Mouse (Mus musculus): ENCODE results near the gene Rab40c. TPM values are rescaled to one million over a fixed set of nuclear protein-coding genes. Genes with fewer than 3 reads are reported as not detected.

Rab40c gene
- polyA plus RNA-seq, 1 experiment from 2014 or later: 24.3 TPM

DNA sequence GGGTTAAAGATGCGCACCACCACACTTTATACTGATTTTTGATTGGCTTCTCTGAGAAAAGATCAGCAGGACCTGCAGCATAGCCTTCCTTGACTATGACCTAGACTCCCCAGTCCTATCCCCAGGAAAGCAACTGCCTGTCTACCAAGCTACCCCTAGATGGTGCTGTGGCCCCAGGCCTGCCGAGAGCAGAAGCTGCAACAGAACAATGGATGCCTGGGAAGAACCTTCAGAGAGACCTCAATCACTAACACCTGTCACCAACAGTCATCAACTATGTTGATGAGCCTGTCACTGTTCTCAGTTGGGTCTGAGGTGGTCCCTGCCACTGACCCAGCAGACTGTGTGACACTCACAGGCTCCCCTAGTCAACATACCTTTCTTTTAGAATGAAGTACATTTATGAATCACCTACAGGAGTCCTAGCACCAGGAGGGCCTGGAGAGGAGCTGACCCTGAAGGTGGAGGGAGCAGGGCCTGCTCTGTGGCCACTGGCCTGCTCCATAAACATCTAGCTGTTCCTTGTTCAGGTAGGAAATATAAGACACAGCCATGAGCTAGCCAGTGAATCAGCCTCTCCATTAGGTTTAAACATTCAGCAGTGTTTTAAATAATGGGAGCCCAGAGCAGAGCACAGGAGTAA lies 25.4 kb downstream of the Rab40c start:
- ATAC-seq: peak; percentile 82
- H3K4me2 ChIP-seq (ENCODE audit: low read depth, low read length): no peak overlapping the region
- H3K27me3 ChIP-seq (replicated peaks; ENCODE audit: control insufficient read depth, insufficient read depth, low read length): no peaks in the 10 kb centered on the region
- no peak overlapping the region for H3K27ac ChIP-seq (ENCODE audit: low read length)
- WGBS: 28% methylated on average over 2 of the region's 2 CpGs
- no peaks in the 10 kb centered on the region for H3K4me1 ChIP-seq (ENCODE audit: control insufficient read depth, insufficient read depth, low read length)
- no peaks in the 10 kb centered on the region for H3K9me3 ChIP-seq (ENCODE audit: control insufficient read depth, low read length)
- no peaks in the 10 kb centered on the region for H3K36me3 ChIP-seq (ENCODE audit: control insufficient read depth, insufficient read depth, low read length)
- no peak overlapping the region for H3K4me3 ChIP-seq (ENCODE audit: low read length)
- no peak overlapping the region for H3K9ac ChIP-seq (ENCODE audit: low read depth, low read length)

DNA sequence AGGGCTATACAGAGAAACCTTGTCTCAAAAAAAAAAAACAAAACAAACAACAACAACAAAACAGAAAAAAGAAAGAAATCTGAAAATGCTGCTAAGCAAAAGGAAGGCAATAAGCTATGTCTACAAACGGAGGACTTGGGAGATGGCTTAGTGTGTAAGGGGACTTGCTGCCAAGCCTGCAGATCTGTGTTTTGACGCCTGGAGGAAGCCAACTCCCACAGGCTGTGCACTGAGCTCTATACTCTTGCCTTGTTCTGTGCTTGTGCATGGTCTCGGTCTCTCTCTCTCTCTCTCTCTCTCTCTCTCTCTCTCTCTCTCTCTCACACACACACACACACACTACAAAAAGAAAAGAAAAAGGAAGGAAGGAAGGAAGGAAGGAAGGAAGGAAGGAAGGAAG lies 30.7 kb downstream of the Rab40c start:
- no peak overlapping the region for H3K27ac ChIP-seq (ENCODE audit: low read length)
- H3K4me3 ChIP-seq (ENCODE audit: low read length): no peak overlapping the region
- no peaks in the 10 kb centered on the region for H3K4me1 ChIP-seq (ENCODE audit: control insufficient read depth, insufficient read depth, low read length)
- H3K4me2 ChIP-seq (ENCODE audit: low read depth, low read length): no peak overlapping the region
- H3K9me3 ChIP-seq (ENCODE audit: control insufficient read depth, low read length): no peaks in the 10 kb centered on the region
- ATAC-seq: no peak
- no peak overlapping the region for H3K9ac ChIP-seq (ENCODE audit: low read depth, low read length)
- H3K36me3 ChIP-seq (ENCODE audit: control insufficient read depth, insufficient read depth, low read length): no peaks in the 10 kb centered on the region
- WGBS: 88% methylated on average over 3 of the region's 3 CpGs
- no peaks in the 10 kb centered on the region for H3K27me3 ChIP-seq (replicated peaks; ENCODE audit: control insufficient read depth, insufficient read depth, low read length)

DNA sequence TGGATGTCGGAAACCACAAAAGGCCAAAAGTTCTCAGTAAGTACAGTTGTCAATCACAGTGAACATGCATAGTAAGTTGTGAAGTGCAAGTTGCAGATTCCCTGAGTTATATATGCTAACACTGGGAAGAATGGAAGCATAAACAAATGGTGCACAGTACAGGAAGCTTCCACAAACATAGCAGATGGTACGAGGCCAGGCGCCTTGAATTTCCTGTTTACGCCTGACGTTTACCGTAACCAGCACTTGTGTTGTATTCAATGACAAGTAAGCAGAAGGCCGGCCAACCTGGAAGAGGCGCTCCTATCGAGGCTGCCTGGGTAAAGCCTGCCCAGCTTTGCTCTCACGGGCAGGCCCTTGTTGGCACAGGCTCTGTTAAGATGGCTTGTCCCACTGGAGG lies 32.1 kb downstream of the Rab40c start:
- 74% methylated on average over 10 of the region's 10 CpGs for WGBS
- peaks cover 6% of the 10 kb centered on the region; the same call in 1 of the 2 replicates for H3K36me3 ChIP-seq (ENCODE audit: control insufficient read depth, insufficient read depth, low read length)
- no peaks in the 10 kb centered on the region for H3K4me1 ChIP-seq (ENCODE audit: control insufficient read depth, insufficient read depth, low read length)
- no peak overlapping the region for H3K4me3 ChIP-seq (ENCODE audit: low read length)
- H3K4me2 ChIP-seq (ENCODE audit: low read depth, low read length): no peak overlapping the region
- no peak overlapping the region for H3K9ac ChIP-seq (ENCODE audit: low read depth, low read length)
- no peak for ATAC-seq
- no peaks in the 10 kb centered on the region for H3K27me3 ChIP-seq (replicated peaks; ENCODE audit: control insufficient read depth, insufficient read depth, low read length)
- H3K9me3 ChIP-seq (ENCODE audit: control insufficient read depth, low read length): no peaks in the 10 kb centered on the region
- 0 out of 2 replicates have a peak overlapping the region, but pooled peaks have one; percentile 17 for H3K27ac ChIP-seq (ENCODE audit: low read length)

DNA sequence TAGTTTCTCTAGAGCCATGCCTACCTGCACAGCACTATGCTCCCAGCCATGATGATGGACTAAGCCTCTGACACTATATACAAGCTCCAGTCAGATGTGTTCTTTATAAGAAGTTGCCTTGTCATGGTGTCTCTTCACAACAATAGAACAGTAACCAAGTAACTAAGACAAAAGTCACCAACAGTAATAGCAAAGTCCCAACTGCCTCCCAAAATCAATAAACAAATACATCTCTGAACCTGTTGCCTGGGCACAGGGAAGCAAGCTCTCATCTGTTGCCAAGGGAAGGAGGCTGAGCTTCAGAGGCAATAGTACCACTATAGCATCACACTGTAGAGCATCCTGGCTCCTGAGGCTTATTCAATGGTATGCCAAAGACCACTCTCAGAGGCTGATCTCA lies 32.7 kb downstream of the Rab40c start:
- no peak overlapping the region for H3K4me2 ChIP-seq (ENCODE audit: low read depth, low read length)
- no peak overlapping the region for H3K27ac ChIP-seq (ENCODE audit: low read length)
- no peaks in the 10 kb centered on the region for H3K27me3 ChIP-seq (replicated peaks; ENCODE audit: control insufficient read depth, insufficient read depth, low read length)
- no peaks in the 10 kb centered on the region for H3K4me1 ChIP-seq (ENCODE audit: control insufficient read depth, insufficient read depth, low read length)
- ATAC-seq: no peak
- H3K36me3 ChIP-seq (ENCODE audit: control insufficient read depth, insufficient read depth, low read length): peaks cover 6% of the 10 kb centered on the region; the same call in 1 of the 2 replicates
- H3K9me3 ChIP-seq (ENCODE audit: control insufficient read depth, low read length): no peaks in the 10 kb centered on the region
- H3K9ac ChIP-seq (ENCODE audit: low read depth, low read length): no peak overlapping the region
- H3K4me3 ChIP-seq (ENCODE audit: low read length): no peak overlapping the region

DNA sequence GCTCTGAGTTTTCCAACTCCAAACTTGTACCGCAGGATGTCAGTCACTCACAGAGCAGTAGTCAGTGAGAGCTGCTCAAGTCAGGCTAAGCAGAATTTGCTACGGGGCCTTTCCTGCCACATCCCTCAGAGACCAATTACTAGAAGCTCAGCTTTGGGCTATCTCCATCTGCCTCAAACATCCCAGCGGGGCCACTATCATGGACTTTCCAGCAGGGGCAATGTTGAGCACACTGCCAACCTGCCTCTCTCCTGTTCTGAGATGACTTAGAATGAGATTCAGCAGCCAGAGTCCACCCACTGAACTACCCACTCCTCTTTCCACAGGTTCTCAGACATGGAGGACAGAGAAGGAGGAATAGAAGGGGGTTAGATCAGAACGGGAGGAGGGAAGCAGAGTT lies 33.9 kb downstream of the Rab40c start:
- H3K4me2 ChIP-seq (ENCODE audit: low read depth, low read length): no peak overlapping the region
- no peaks in the 10 kb centered on the region for H3K27me3 ChIP-seq (replicated peaks; ENCODE audit: control insufficient read depth, insufficient read depth, low read length)
- no peak overlapping the region for H3K9ac ChIP-seq (ENCODE audit: low read depth, low read length)
- WGBS: 64% methylated on average over 4 of the region's 4 CpGs
- H3K9me3 ChIP-seq (ENCODE audit: control insufficient read depth, low read length): no peaks in the 10 kb centered on the region
- H3K36me3 ChIP-seq (ENCODE audit: control insufficient read depth, insufficient read depth, low read length): peaks cover 6% of the 10 kb centered on the region; the same call in 1 of the 2 replicates
- no peak for ATAC-seq
- no peak overlapping the region for H3K4me3 ChIP-seq (ENCODE audit: low read length)
- H3K4me1 ChIP-seq (ENCODE audit: control insufficient read depth, insufficient read depth, low read length): no peaks in the 10 kb centered on the region
- no peak overlapping the region for H3K27ac ChIP-seq (ENCODE audit: low read length)

DNA sequence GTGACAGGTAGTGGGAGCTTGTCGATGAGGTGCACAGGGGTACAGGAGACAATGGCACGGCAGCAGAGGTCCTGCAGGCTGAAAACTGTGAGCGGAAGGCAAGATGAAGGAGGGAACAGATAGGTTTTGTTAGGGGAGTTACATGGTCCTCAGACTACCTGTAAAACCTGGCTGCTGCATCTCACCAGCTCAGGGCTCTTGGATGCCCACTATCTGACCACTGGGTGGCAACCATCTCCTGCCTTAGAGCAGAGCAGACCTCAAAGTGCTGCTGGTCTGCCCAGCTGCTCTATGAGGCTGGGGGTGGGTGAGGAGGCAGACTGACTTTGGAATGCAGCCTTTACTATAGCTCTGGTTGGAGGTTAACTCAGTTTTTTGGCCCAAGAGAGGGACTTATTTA lies 35.7 kb downstream of the Rab40c start:
- Histone ChIP-seq H3K4me2 (ENCODE audit: low read depth, low read length) (no peak overlapping the region), H3K27ac (ENCODE audit: low read length) (no peak overlapping the region), H3K9ac (ENCODE audit: low read depth, low read length) (no peak overlapping the region), H3K27me3 (replicated peaks; ENCODE audit: control insufficient read depth, insufficient read depth, low read length) (no peaks in the 10 kb centered on the region), H3K4me3 (ENCODE audit: low read length) (no peak overlapping the region), H3K36me3 (ENCODE audit: control insufficient read depth, insufficient read depth, low read length) (peaks cover 6% of the 10 kb centered on the region; the same call in 1 of the 2 replicates), H3K4me1 (ENCODE audit: control insufficient read depth, insufficient read depth, low read length) (no peaks in the 10 kb centered on the region), H3K9me3 (ENCODE audit: control insufficient read depth, low read length) (no peaks in the 10 kb centered on the region)
- 90% methylated on average over 3 of the region's 3 CpGs for WGBS
- no peak for ATAC-seq

DNA sequence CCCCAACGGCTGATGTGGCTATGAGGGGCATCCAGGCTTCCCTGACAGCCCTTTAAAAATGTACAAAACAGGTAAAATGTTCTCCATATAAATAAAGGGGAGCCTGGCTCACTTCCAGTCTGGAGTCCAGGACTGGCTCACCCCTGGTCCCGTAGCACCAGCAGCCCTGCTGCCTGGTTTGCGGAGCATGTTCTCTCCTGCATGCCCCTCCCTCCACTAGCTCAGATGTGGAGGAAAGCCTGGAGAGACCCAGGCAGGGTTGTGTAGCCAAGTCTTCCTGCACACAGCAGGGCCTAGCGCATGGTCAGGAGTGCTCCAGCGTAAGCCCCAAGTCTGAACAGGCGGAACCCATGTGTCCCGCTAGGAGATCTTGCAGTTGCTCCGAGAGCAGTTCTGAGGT lies 36.3 kb downstream of the Rab40c start:
- no peak overlapping the region for H3K4me2 ChIP-seq (ENCODE audit: low read depth, low read length)
- no peaks in the 10 kb centered on the region for H3K9me3 ChIP-seq (ENCODE audit: control insufficient read depth, low read length)
- H3K9ac ChIP-seq (ENCODE audit: low read depth, low read length): no peak overlapping the region
- H3K27ac ChIP-seq (ENCODE audit: low read length): no peak overlapping the region
- H3K4me1 ChIP-seq (ENCODE audit: control insufficient read depth, insufficient read depth, low read length): no peaks in the 10 kb centered on the region
- WGBS: 85% methylated on average over 8 of the region's 8 CpGs
- H3K4me3 ChIP-seq (ENCODE audit: low read length): no peak overlapping the region
- no peak for ATAC-seq
- H3K36me3 ChIP-seq (ENCODE audit: control insufficient read depth, insufficient read depth, low read length): peaks cover 8% of the 10 kb centered on the region; the same call in 1 of the 2 replicates
- H3K27me3 ChIP-seq (replicated peaks; ENCODE audit: control insufficient read depth, insufficient read depth, low read length): no peaks in the 10 kb centered on the region

DNA sequence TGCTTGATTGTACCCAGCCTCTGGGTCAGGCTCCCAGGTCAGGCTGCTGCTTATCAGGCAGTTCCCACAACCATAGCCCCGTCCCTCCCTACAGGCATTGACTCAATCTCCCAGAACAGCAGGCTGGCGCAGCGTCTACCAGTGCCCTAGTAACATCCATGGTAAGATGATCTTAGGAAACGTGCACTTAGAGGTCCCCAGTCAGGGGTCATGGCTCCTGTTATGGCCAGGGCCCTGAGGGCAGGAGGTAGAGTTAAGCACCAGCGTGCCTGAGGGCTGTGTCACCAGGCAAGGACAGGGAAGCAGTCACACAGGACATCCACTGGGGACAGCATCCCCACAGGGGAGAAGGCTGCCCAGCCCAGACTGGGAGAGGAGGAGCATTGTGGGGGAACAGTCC lies 37.2 kb downstream of the Rab40c start:
- ATAC-seq: no peak
- Histone ChIP-seq H3K9me3 (ENCODE audit: control insufficient read depth, low read length) (no peaks in the 10 kb centered on the region), H3K27ac (ENCODE audit: low read length) (no peak overlapping the region), H3K4me2 (ENCODE audit: low read depth, low read length) (no peak overlapping the region), H3K4me3 (ENCODE audit: low read length) (no peak overlapping the region), H3K36me3 (ENCODE audit: control insufficient read depth, insufficient read depth, low read length) (peaks cover 14% of the 10 kb centered on the region; the same call in 1 of the 2 replicates), H3K9ac (ENCODE audit: low read depth, low read length) (no peak overlapping the region), H3K27me3 (replicated peaks; ENCODE audit: control insufficient read depth, insufficient read depth, low read length) (no peaks in the 10 kb centered on the region), H3K4me1 (ENCODE audit: control insufficient read depth, insufficient read depth, low read length) (no peaks in the 10 kb centered on the region)
- WGBS: 46% methylated on average over 5 of the region's 5 CpGs

DNA sequence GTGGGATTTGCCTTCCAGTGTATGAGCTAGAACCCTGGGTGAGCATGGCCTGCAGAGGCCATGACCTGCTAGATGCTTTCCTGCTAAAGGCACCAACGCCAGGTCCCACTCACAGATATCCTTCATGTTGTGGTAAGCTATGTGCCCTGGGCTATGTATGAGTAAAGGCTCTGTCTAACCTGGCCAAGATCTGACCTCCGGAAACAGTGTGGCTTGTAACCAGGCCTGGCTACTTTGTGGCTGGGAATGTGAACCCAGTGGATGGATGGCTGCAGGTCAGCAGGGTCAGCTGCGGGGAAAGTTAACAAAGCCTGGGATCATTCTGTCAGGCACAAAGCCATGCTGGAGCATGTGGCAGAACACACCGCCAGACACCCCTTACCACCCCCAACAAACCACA lies 37.8 kb downstream of the Rab40c start:
- Histone ChIP-seq H3K9me3 (ENCODE audit: control insufficient read depth, low read length) (no peaks in the 10 kb centered on the region), H3K27ac (ENCODE audit: low read length) (no peak overlapping the region), H3K36me3 (ENCODE audit: control insufficient read depth, insufficient read depth, low read length) (peaks cover 14% of the 10 kb centered on the region; the same call in 1 of the 2 replicates), H3K4me1 (ENCODE audit: control insufficient read depth, insufficient read depth, low read length) (peaks cover 4% of the 10 kb centered on the region; the same call in 1 of the 2 replicates), H3K27me3 (replicated peaks; ENCODE audit: control insufficient read depth, insufficient read depth, low read length) (no peaks in the 10 kb centered on the region), H3K4me3 (ENCODE audit: low read length) (no peak overlapping the region), H3K9ac (ENCODE audit: low read depth, low read length) (no peak overlapping the region), H3K4me2 (ENCODE audit: low read depth, low read length) (no peak overlapping the region)
- WGBS: 40% methylated on average over 4 of the region's 4 CpGs
- no peak for ATAC-seq
